Mouse (Mus musculus): Measurements from ENCODE around the gene Dph1.

Gene Dph1

DNA sequence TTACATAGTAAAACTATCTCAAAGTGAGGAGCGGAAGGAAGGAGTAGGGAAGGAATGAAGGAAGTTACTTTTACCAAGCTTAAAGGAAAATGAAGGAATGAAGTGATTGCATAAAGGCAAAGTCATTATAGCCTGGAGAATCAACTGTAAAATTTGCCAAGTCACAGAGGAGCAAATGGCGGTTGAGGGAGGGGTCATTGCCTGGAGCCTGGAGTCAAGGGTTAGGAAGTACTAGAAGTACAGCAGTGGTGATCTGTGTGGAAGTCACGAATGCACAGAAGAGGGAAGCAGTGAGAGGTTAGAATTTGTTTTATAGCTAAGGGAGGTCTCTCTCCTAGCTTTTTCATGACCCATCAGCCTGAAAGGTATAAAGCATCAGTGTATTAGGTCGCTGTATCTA lies 59.7 kb downstream of the Dph1 start:
- no peak for DNase-seq

DNA sequence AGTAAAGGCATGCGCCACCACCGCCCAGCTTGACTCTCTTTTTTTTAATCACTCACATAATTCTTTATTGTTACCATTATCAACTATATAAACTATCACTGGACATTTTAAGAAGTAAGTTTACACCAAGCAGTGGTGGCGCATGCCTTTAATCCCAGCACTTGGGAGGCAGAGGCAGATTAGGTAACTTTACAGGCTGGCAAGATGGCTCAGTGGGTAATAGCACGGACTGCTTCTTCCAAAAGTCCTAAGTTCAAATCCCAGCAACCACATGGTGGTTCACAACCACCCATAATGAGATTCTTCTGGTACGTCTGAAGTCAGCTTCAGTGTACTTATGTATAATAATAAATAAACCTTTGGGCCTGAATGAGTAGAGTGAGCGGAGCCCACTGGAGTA lies 61.6 kb downstream of the Dph1 start:
- no peak for DNase-seq
